Mouse (Mus musculus) embryonic facial prominence, embryonic 10.5 days (tissue): ENCODE results near the gene Mdga1. TPM values are rescaled to one million over a fixed set of nuclear protein-coding genes. Genes with fewer than 3 reads are reported as not detected.
"Not testable (repeated sequence)": the region's sequence is repeated elsewhere in the genome, so short reads cannot be mapped to it uniquely, and the experiment has no call there.

Source experiments
- DNase-seq: peaks from one replicate; pipeline ENCODE4 v3.0.0-alpha.2; 2017; ENCODE audit warnings: low spot score
- H3K27ac ChIP-seq: fragments of 300-500 bp; sonication (generic); replicated peaks from 2 replicates; pipeline ENCODE4 v1.5.1; 2016; ENCODE audit warnings: mild to moderate bottlenecking
- H3K27me3 ChIP-seq: fragments of 300-500 bp; sonication (generic); replicated peaks from 2 replicates; pipeline ENCODE4 v1.6.1; 2016; ENCODE audit warnings: low read depth, mild to moderate bottlenecking; ENCODE audit not compliant: poor library complexity, severe bottlenecking
- H3K36me3 ChIP-seq: fragments of 300-500 bp; sonication (generic); replicated peaks from 2 replicates; pipeline ENCODE4 v1.6.1; 2016; ENCODE audit warnings: mild to moderate bottlenecking, moderate library complexity
- H3K4me1 ChIP-seq: fragments of 300-500 bp; sonication (generic); 2 replicates; pipeline ENCODE4 v1.6.1; 2016
- H3K4me3 ChIP-seq: fragments of 300-500 bp; sonication (generic); 2 replicates; pipeline ENCODE4 v1.5.1; 2016; ENCODE audit warnings: mild to moderate bottlenecking, moderate library complexity
- H3K9me3 ChIP-seq: fragments of 300-500 bp; sonication (generic); 2 replicates; pipeline ENCODE4 v1.6.1; 2016; ENCODE audit warnings: mild to moderate bottlenecking
- WGBS: fragments of 180-500 bp; shearing (Covaris S2); methylation state at CpG from one replicate; pipeline ENCODE4 v1.1.7; 2016; 5-methylcytosine and 5-hydroxymethylcytosine counted together
- polyA plus RNA-seq: library from polyadenylated mRNA; unstranded; fragments of >200 nt; fragmentation: Nextera tagmentation; extraction: Ambion mirVana; gene quantifications from 2 replicates; pipeline ENCODE4 v1.2.1, GENCODE M21; 2016

Mdga1 gene
- polyA plus RNA-seq, 1 experiment from 2014 or later = 1.7 TPM

DNA sequence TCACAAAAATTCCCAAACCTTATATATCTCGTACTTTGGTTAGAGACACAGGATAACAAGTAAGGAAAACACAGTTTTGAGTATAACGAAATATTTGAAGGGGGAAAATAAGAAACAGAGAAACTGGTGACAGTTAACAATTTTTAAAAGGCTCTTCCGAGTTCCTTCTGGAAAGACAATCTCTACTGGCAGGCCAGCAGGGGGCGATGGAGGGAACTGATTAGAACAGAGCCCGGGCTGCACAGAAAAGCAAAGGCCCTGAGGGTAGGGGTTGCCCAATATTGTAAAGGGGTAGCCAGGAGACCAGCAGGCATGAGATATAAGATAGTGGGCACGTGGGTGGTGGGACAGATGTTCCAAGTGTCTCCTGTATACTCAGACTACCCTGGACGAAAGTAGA is 173.8 kb downstream of the Mdga1 start:
- H3K27ac ChIP-seq = peak overlapping the region; percentile 83; the same call in 1 of the 2 replicates
- H3K4me1 ChIP-seq = peaks cover 53% of the 10 kb centered on the region
- WGBS = 12% methylated on average over 7 of the region's 7 CpGs

DNA sequence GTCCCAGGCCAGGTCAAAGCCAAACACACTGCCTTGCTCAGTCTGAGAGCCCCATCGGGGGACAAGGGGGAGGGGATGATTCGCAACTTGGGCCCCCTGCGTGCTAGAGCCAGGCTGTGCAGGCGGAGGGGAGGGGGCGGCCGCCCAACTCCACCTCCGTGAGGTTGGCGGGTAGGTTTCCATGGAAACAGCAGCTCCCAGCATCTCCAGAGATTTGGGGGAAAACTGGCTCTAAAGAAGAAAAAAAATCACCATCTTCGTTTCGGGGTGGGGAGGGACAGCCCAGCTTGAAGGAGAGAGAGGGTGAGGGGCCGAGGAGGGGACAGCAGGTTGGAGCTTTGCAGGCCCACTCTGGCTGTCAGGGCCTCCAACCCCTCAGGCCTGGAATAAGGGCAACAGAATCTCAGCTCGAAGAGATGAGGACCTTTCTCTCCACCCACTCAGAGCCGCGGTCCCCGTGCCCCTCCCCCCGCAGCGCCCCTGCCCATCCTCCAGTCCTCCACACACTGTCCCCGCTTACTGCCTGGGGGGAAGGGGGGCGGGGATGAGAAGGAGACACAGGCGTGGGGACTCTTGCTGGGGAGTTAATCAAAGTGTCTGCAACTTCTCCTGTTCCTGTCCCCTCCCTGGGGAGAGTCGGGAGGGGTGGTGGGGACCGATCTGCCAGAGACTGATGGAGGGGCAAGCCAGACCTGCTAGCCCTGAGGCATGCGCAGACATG is 174.7 kb downstream of the Mdga1 start:
- peaks cover 53% of the 10 kb centered on the region for H3K4me1 ChIP-seq
- 2% methylated on average over 23 of the region's 23 CpGs for WGBS

More for the DNA sequence above, 173.8 kb downstream of the Mdga1 start:
- no peak overlapping the region for H3K4me3 ChIP-seq
- DNase-seq = peak; percentile 86
- no peaks in the 10 kb centered on the region for H3K36me3 ChIP-seq
- H3K9me3 ChIP-seq = no peaks in the 10 kb centered on the region
- H3K27me3 ChIP-seq = peaks cover 44% of the 10 kb centered on the region

GRCm38 (mm10) chr17:29791531-29792050 is 178.3 kb downstream of the Mdga1 start:
- Histone ChIP-seq H3K27ac (no peak overlapping the region), H3K9me3 (no peaks in the 10 kb centered on the region), H3K36me3 (no peaks in the 10 kb centered on the region), H3K4me3 (no peak overlapping the region), H3K4me1 (peaks cover 24% of the 10 kb centered on the region), H3K27me3 (peaks cover 14% of the 10 kb centered on the region)
- DNase-seq = no peak
- WGBS = 92% methylated on average over 9 of the region's 9 CpGs

More for the DNA sequence above, 174.7 kb downstream of the Mdga1 start:
- no peaks in the 10 kb centered on the region for H3K36me3 ChIP-seq
- no peaks in the 10 kb centered on the region for H3K9me3 ChIP-seq
- H3K27me3 ChIP-seq = peaks cover 36% of the 10 kb centered on the region
- peak; percentile 77 for DNase-seq
- peak overlapping the region; percentile 83 for H3K27ac ChIP-seq
- H3K4me3 ChIP-seq = peak overlapping the region; percentile 56

DNA sequence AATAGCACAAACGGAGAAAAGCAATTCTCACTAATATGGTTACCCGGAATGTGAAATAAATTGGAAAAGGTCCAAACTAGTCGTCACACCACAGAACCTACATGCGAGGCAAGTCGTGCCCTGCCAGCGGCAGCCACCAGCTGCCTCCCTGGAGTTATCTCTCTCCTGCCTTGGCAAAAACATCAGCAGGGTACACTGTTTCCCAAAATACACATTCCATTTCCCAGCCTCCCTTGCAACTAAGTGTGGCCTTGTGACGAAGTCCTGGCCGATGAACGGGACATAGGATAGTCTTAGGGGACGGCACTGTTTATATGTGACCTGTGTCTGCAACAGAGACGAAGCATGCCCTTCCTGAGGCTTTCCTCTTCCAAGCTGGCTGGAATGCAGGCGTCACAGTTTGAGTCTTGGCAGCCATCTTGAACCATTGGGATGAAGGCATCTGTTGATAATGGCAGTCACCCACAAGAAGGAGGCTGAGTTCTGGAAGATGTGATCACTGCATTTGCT is 179.6 kb downstream of the Mdga1 start:
- DNase-seq = no peak
- no peak overlapping the region for H3K4me3 ChIP-seq
- H3K27ac ChIP-seq = no peak overlapping the region
- WGBS = 88% methylated on average over 12 of the region's 12 CpGs
- no peaks in the 10 kb centered on the region for H3K36me3 ChIP-seq
- H3K9me3 ChIP-seq = no peaks in the 10 kb centered on the region
- peaks cover 11% of the 10 kb centered on the region for H3K4me1 ChIP-seq
- H3K27me3 ChIP-seq = peaks cover 14% of the 10 kb centered on the region

DNA sequence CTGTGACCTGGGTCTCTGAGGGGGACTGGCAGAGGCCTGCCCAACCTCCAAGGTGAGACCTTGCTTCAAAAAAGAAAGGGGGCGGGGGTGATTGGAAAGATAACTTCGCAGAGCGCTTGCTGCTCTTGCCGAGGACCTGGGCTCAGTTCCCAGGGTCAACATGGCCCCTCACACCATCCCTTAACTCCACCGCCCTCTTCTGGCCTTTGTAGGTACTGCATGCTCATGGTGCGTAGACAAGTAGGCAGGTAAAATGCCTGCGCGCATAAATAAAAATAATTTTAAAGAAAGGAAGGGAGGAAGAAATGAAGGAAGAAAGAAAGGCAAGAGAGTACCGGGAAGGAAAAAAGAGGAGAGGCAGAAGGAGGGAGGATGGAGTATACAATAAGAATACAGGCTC is 180.2 kb downstream of the Mdga1 start:
- Histone ChIP-seq H3K27me3 (peaks cover 14% of the 10 kb centered on the region), H3K27ac (no peak overlapping the region), H3K4me1 (peaks cover 5% of the 10 kb centered on the region), H3K9me3 (no peaks in the 10 kb centered on the region), H3K4me3 (no peak overlapping the region), H3K36me3 (no peaks in the 10 kb centered on the region)
- no peak for DNase-seq
- WGBS = 66% methylated on average over 9 of the region's 9 CpGs

DNA sequence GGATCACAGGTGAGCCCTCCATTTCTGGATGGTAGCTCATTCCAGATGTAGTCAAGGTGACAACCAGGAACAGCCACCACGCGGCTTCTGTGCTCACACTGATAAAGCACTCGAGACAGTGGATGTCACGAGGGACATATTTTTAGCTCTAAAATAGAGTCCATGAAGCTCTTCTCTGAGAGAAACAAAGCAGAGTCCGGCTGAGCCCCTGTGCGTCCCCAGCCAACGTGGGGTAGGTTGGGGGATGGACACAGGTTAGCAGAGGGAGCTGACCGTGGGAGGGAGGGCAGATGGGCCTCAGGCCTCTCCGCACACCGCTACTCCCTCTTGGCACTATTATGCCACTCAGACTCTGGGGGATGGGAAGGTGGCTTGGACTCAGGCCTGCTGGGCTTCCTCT is 181.3 kb downstream of the Mdga1 start:
- Histone ChIP-seq H3K36me3 (no peaks in the 10 kb centered on the region), H3K9me3 (no peaks in the 10 kb centered on the region), H3K4me3 (no peak overlapping the region), H3K4me1 (no peaks in the 10 kb centered on the region), H3K27me3 (peaks cover 3% of the 10 kb centered on the region; the same call in 1 of the 2 replicates), H3K27ac (no peak overlapping the region)
- 81% methylated on average over 10 of the region's 10 CpGs for WGBS
- no peak for DNase-seq

DNA sequence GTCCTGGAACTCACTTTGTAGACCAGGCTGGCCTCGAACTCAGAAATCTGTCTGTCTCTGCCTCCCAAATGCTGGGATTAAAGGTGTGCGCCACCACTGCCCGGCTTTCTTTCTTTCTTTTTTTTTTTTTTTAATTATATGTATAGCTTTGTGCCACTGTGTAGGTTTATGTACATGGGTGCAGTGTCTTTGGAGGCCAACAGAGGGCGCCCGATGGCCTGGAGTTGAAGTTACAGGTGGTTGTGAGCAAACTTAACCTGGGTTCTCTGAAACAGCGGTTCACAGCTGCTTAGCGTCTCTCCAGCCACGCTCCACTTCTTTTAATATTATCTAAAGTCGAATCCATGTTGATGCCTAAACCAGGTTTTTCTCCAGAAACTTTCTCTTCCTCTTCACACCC is 185.1 kb downstream of the Mdga1 start:
- no peak for DNase-seq
- H3K4me3 ChIP-seq = no peak overlapping the region
- H3K4me1 ChIP-seq = peaks cover 3% of the 10 kb centered on the region; the same call in 1 of the 2 replicates
- no peaks in the 10 kb centered on the region for H3K27me3 ChIP-seq
- WGBS = 82% methylated on average over 9 of the region's 9 CpGs
- no peaks in the 10 kb centered on the region for H3K36me3 ChIP-seq
- no peak overlapping the region for H3K27ac ChIP-seq
- no peaks in the 10 kb centered on the region for H3K9me3 ChIP-seq

DNA sequence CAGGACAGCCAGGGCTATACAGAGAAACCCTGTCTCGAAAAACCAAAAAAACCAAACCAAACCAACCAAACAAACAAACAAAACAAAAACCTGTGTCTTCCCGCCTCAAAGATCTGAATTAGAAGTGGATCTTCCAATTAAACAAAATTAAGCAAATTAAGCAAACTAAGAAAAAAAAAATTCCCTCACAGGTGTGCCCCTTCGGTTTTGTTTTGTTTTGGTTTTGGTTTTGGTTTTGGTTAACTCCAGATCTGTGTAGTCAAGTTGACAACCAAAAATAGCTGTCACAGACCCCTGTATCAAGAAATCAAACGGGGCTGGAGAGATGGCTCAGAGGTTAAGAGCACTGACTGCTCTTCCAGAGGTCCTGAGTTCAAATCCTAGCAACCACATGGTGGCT is 188.4 kb downstream of the Mdga1 start:
- WGBS = 85% methylated on average over 4 of the region's 4 CpGs

GRCm38 (mm10) chr17:29778021-29778420 is 191.9 kb downstream of the Mdga1 start:
- WGBS = 73% methylated on average over 8 of the region's 8 CpGs
- Histone ChIP-seq H3K4me1 (peaks cover 15% of the 10 kb centered on the region; the same call in 1 of the 2 replicates), H3K9me3 (no peaks in the 10 kb centered on the region), H3K36me3 (no peaks in the 10 kb centered on the region), H3K27me3 (no peaks in the 10 kb centered on the region), H3K4me3 (no peak overlapping the region), H3K27ac (no peak overlapping the region)
- DNase-seq = no peak

More for the DNA sequence above, 188.4 kb downstream of the Mdga1 start:
- H3K36me3 ChIP-seq, H3K9me3 ChIP-seq, H3K27me3 ChIP-seq, H3K27ac ChIP-seq, H3K4me3 ChIP-seq, DNase-seq: not testable (repeated sequence)
- H3K4me1 ChIP-seq = peaks cover 15% of the 10 kb centered on the region; the same call in 1 of the 2 replicates

Other genes starting within 250 kb of the Mdga1 start
- 59.1 and 62.5 TPM in 2 replicates for gene Zfand3, start 34.6 kb upstream of the Mdga1 start, polyA plus RNA-seq